Mouse (Mus musculus) C2C12 (cell line): ENCODE data around the gene Phf1.

Source experiments
- CTCF ChIP-seq: IDR thresholded peaks from one replicate; pipeline ENCODE4 v1.5.1; 2011; ENCODE audit not compliant: control insufficient read depth, insufficient read depth, insufficient read length
- MAX ChIP-seq: IDR thresholded peaks from one replicate; pipeline ENCODE4 v1.6.1; 2011; ENCODE audit warnings: mild to moderate bottlenecking, control low read depth
- USF1 ChIP-seq: IDR thresholded peaks from one replicate; pipeline ENCODE4 v1.6.1; 2011; ENCODE audit warnings: low read depth, mild to moderate bottlenecking, control low read depth, moderate library complexity

- TF ChIP-seq CTCF (no peak), USF1 (no peak), MAX (no peak)
Measured at GRCm38 (mm10) chr17:26949866-26950265, 17.0 kb downstream of the Phf1 start.
